Mouse (Mus musculus) testis, adult 2 months (tissue): ENCODE results near the gene Ttc12.

Source experiments
- CTCF ChIP-seq: fragments of 200-500 bp; IDR thresholded peaks from 2 replicates; pipeline ENCODE4 v1.5.1; 2012; ENCODE audit warnings: low read depth, mild to moderate bottlenecking, inconsistent platforms, low read length, moderate library complexity; ENCODE audit not compliant: control insufficient read depth, insufficient read depth, insufficient replicate concordance
- POLR2A ChIP-seq: fragments of 200-500 bp; IDR thresholded peaks from 2 replicates; pipeline ENCODE4 v1.6.1; 2012; ENCODE audit warnings: low read depth, mild to moderate bottlenecking, inconsistent platforms, low read length, moderate library complexity; ENCODE audit not compliant: control insufficient read depth

DNA sequence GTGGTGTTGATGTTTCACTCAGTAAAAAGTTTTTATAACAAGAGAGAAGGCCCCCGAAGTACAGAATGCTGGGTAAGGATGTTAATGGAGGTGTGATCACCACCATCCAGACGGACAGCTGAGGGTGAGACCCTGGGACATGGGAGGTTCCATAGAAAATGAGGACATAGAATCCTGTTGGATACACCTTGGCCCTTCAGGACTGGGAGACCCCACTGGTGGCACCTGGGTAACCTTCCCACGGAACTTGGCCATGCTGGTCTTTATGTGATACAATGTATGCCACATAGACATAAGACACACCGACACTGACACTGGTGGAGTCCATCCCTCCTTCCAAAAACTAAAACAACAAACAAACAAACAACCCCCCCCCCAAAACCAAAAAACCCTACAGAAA lies 16.2 kb upstream of the Ttc12 start:
- TF ChIP-seq CTCF (no peak), POLR2A (no peak)
